Mouse (Mus musculus): Measurements from ENCODE around the gene Vps8. TPM values are rescaled to one million over a fixed set of nuclear protein-coding genes. Genes with fewer than 3 reads are reported as not detected.

Vps8 gene
- total RNA-seq, 2 experiments from 2014 or later = 23.0 to 23.2 TPM

DNA sequence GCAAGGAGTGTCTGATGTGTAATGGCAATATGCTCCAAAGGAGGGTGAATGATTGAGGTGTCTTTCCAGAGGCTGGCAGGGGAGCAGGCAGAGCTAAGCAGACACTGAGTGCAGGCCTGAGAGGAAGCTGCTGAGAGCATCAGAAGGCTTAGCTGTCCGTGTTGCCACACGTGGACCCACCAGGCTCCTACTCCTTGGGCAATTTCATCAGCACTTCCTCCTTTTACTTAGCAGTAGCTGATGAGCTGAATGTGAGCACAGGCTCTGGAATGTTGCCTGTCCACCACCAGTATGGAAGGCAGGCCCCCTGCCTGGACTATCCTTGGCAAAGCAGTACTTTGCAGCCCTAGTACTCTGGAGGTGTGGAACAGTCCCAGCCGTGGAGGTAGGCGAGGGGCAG lies 23.0 kb upstream of the Vps8 start:
- intact Hi-C loops (cut with DNase I) = loop anchor here (10.0 kb wide), 1 partner anchor 595 kb away; no protein-coding TSS in a partner anchor
- DNase-seq = no peak

DNA sequence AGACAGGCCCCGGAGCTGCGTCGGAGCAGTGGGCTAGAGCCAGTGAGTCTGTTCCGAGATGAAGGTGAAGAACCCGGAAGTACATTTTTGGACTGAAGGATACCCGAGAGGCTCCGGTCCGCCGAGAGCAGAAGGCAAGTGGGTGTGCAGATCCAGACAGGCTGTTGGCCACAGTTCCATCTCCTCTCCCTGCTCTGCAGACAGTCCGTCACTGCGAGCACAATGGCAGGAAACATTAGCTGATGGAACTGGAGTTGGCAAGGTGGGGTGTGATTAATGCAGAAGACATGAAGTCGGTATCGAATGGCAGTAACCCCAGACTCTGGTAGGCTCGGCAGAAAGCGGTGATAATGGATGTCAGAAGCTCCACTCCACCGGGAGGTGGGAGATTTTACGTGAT lies 20.9 kb upstream of the Vps8 start:
- intact Hi-C loops (cut with DNase I) = no loop called here

GRCm38 (mm10) chr16:21403402-21403801 lies 19.5 kb upstream of the Vps8 start:
- no peak for DNase-seq
- intact Hi-C loops (cut with DNase I) = no loop called here

More for the DNA sequence above, 20.9 kb upstream of the Vps8 start:
- DNase-seq = peak; percentile 55 to 58

- DNase-seq = no peak
- intact Hi-C loops (cut with DNase I) = no loop called here
Observed at GRCm38 (mm10) chr16:21404631-21405030, 18.3 kb upstream of the Vps8 start.

DNA sequence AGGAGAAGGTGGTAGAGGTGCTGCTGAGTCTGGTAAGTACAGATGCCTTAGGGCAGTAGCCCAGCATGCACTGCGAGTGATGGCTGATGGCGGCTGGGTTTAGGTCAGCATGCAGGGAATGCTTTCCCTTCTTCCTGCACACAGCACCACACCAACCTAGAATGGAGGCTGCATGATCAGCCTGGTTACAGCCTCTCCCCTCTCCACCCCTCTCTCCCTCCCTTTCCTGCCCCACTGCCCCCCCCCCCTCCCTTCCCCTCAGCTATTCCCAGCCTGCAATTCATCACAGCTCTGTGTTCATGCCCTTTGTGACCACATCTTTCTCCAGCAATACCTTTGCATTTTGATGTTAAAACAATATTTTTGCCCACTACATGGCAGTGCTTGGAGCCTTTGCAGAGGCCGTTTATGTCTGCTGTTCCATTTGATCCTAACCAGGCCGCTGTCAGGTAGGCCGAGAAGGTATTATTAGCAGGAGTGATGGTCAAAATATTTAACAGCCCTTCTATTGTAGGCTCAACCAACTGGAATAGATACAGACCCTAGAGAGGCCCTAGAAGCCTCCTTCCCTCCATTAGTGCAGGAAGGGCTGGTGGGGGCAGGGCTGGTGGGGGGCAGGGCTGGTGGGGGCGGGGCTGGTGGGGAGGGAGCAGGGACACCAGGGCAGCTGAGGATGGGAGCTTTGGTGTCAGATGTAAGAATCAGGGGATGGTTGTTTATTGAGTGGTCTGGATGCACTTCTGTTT lies 17.5 kb upstream of the Vps8 start:
- DNase-seq = no peak
- intact Hi-C loops (cut with DNase I) = no loop called here

GRCm38 (mm10) chr16:21406136-21406535 lies 16.8 kb upstream of the Vps8 start:
- no peak for DNase-seq
- intact Hi-C loops (cut with DNase I) = no loop called here

GRCm38 (mm10) chr16:21411779-21412178 lies 11.1 kb upstream of the Vps8 start:
- no peak for DNase-seq
- intact Hi-C loops (cut with DNase I) = loop anchor here (1.0 kb wide), 2 partner anchors 165 to 207 kb away; partner anchors contain the start of gene Ephb3

DNA sequence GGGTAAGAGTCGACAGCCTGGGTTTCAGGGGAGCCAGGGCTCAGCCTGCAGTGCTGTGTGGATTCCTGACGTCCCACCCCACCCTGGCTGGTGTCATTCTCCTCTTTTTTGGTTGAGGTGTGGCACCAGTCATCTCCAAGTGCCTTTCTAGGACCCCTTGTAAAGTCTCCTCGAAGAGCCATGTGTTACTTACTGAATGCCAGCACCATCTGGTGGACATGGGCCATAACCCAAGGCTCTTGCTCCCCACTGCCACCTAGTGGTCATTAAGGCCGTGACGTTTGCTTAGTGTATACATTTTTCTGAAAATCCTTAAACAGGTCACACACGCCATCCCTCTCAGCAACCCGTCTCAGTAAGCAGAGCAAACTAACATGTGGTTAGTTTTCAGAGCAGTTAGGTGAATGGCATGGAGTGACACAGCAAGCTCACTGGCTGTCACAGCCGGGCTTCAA lies 10.3 kb upstream of the Vps8 start:
- intact Hi-C loops (cut with DNase I) = loop anchor here (1.0 kb wide), 2 partner anchors 166 to 208 kb away; partner anchors contain the start of gene Ephb3

DNA sequence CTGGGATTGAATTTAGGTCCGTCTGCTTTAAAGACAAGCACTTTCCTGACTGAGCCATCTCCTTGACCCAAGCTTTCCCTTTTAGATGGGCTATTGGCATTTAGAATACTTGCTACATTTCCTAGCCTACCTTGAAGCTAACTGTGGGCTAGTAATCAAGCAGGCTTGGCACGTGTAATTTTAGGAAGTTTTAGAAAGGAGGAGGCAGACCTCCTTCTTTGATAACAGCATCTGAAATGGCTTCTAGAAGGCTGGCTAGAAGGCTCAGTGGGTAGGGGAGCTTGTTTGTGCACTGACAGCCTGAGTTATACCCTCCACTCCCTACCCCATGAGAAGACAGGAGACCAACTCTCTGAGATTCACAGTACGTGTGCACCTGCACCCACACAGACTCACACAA lies 9.1 kb upstream of the Vps8 start:
- intact Hi-C loops (cut with DNase I) = no loop called here
- no peak for DNase-seq

More for the DNA sequence above, 10.3 kb upstream of the Vps8 start:
- peak; percentile 80 to 87 for DNase-seq

DNA sequence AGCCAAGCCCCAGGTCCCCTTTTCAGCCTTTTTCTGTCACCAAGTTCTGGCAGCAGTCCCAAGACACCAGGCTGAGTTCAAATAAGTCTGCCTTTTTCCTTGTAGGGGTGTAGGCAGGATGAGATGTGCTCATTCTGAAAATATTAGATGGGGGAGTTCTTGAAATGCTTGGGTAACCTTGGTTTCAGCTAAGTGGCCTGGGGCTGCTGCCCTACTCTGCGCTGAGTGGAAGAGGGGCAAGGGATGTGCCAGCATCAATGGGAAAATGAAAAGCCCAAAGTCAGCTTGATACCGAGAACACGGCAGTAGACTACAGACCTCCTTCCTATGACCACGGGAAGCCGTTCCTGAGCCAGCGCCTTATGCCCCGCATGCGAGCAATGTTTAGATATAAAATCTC lies 7.8 kb upstream of the Vps8 start:
- DNase-seq = no peak
- intact Hi-C loops (cut with DNase I) = no loop called here

GRCm38 (mm10) chr16:21418012-21418411 lies 4.9 kb upstream of the Vps8 start:
- intact Hi-C loops (cut with DNase I) = no loop called here
- DNase-seq = no peak

DNA sequence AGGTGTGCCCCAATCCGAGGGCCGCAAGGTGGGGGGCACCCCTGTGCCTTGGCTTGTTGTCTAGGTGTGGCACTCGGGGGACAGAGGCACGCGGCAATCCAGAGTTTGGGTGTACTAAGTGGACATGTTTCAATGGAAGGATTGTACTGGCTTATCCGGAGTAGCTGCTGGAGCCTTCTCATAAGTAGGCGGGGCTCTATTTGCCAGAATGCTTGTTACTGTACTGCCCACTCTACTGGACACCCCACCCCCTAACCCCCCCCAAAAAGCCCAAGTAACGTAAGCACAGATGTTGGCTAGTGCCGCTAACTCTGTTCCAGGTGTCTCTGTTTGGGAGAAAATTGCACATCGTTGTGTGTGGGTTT lies 610 bp downstream of the Vps8 start:
- intact Hi-C loops (cut with DNase I) = no loop called here
- no peak for DNase-seq

- intact Hi-C loops (cut with DNase I) = no loop called here
- no peak for DNase-seq
Observed at GRCm38 (mm10) chr16:21428131-21428530, 5.2 kb downstream of the Vps8 start.

DNA sequence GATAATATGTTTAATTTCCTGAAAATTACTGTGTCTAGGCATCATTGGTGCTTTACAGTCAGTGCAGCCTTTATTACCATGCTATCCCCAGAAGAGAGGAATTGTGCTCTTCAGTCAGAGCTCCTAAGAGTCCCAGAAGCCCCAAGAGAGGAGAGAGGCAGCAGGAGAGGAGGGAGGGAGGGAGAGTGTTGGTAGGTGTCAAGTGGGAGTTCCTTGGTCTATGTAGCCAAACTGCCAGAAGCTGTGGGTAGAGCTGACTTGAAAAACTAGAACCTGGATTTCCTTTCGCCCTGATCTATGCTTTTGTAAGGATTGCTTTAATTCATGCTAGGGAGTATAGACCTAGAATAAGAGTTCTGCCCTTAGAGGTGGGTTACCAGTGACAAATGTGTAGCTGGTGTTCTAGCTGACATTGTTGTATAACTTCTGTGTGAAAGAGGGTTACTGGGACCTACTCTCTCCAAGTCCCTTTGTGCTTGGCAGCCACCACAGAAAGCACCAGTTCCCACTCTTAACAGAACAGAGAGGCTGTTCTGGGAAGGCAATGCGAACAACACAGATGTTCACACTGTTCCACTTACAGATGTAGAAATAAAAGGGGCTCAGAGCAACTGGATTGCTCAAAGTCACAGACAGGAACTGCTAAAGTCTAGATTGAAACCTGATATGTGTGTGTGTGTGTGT lies 7.6 kb downstream of the Vps8 start:
- intact Hi-C loops (cut with DNase I) = no loop called here
- no peak for DNase-seq

GRCm38 (mm10) chr16:21431614-21432013 lies 8.7 kb downstream of the Vps8 start:
- no peak for DNase-seq
- intact Hi-C loops (cut with DNase I) = no loop called here

DNA sequence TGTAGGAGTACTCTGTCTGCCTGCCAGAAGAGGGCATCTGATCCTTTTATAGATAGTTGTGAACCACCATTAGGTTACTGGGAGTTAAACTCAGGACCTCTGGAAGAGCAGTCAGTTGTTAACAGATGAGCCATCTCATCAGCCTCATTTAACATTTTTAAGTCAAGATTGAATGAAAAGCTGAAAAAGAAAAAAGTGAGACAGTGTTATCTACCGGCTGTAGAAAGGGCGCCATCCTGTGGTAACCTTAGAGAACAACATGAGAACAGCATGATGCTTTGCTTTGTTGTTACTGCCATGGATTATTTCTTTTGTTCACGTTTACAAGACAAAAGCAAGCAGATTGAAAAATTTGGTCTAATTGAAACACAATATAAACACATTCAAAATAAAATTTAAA lies 10.6 kb downstream of the Vps8 start:
- no peak for DNase-seq
- intact Hi-C loops (cut with DNase I) = no loop called here

DNA sequence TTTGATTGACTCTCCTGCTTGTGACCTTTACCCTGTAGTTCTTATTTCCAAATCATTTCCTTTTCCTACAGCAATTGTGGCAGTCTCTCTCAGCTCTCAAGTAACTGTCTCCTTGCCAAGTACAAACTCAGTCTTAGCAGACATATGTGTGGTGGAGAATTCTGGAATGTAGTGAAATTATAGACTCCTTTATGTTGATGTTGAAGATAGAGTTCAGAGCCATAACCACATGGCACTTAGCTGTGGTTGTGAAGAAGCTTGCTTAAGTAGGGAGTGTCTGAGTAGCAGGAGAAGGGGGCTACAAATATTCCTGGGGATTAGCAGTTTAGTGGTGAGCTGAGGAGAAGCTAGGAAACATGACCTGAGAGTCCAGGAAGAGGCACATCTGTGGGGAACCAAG lies 18.1 kb downstream of the Vps8 start:
- no peak for DNase-seq
- intact Hi-C loops (cut with DNase I) = no loop called here

DNA sequence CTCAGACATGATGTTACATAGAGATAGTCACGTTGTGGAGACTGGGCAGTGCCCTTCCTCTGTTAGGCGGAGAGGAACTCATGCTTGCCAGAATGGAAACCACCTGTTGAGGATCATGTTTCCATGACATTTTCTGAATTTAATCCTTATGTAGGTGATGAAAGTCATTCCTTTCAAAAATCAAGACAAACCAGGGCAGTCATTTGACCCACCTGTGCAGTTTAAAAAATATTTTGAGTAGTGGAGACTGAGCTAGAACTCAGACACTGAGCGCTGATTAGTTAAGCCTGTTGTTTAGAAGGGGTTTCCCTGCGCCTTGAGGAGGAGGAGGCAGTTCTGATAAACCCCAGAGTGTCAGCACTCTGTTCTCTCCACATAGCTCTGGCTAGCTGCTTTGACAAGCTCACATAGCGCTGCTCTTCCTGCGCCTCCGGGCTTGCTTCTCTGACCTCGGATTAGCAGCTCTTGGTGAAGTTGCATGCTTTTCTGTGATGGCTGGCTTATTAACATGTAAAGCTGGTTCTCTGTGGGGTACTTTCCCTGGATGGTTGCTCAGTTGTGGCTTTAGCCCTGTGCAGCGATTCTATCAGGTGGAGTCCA lies 22.2 kb downstream of the Vps8 start:
- intact Hi-C loops (cut with DNase I) = no loop called here
- DNase-seq = no peak

- intact Hi-C loops (cut with DNase I) = no loop called here
- no peak for DNase-seq
Observed at GRCm38 (mm10) chr16:21447447-21447846, 24.5 kb downstream of the Vps8 start.

DNA sequence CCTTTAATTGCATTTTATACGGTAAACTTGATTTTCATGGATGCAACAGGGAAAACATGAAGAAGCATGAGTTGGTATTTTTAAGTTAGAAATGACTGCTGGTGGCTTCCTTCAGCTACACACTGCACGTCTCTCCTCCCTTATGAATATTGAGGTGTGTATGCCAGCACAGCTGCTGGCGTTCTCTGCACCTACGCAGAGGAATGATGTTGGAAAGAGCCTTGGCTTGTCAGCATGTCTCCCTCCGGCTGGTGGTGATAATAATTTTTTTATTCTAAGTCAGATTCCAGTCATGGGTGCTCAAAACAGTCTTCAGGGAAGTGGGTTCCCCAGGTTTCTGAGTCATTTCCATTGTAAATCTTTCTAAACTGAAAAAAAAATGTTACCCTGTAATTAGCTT lies 25.5 kb downstream of the Vps8 start:
- no peak for DNase-seq
- intact Hi-C loops (cut with DNase I) = no loop called here

- DNase-seq = no peak
- intact Hi-C loops (cut with DNase I) = no loop called here
Observed at GRCm38 (mm10) chr16:21449890-21450289, 27.0 kb downstream of the Vps8 start.

DNA sequence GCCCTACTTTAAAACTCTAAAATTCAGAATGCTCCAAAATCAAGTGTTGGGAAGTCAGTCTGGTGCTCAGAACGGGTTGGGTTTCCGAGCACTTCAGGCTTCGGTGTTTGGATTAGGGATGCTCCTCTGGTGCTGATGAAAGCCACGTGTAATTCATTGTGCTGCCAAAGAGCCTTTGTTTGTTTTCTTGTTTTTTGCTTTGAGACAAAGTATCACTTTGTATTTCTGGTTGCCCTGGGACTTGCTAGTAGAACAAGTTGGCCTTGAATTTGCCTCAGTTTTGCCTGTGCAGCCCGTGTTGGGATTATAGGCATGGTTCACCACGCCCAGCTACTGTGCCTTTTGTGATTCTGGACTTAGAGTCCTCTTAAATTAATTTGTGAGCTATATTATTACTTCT lies 29.7 kb downstream of the Vps8 start:
- intact Hi-C loops (cut with DNase I) = loop anchor here (2.0 kb wide), 1 partner anchor 28 kb away; no protein-coding TSS in a partner anchor
- no peak for DNase-seq

Data from heart, postnatal 10 days (tissue).